Mouse (Mus musculus): ENCODE data around the gene Zfp988. TPM values are rescaled to one million over a fixed set of nuclear protein-coding genes. Genes with fewer than 3 reads are reported as not detected.

Gene Zfp988
- polyA plus RNA-seq (2021; fragmentation: Nextera tagmentation): not detected in 2 replicates
- long read RNA-seq, experiment 1, partial matches to known transcripts: 0 of 1 reads
- long read RNA-seq, experiment 1, other reads (novel, unspliced or antisense): 1 of 1 reads
- long read RNA-seq, experiment 2: 0 reads

GRCm38 (mm10) chr4:147305436-147305835 lies at the start of gene Zfp988:
Gene Zfp988 (plus strand): TSS chr4:147305674.

GRCm38 (mm10) chr4:147361003-147361402 lies 55.5 kb downstream of the Zfp988 start, which contains the start of gene Zfp978:
Gene Zfp978 (plus strand): TSS chr4:147361303.

Other genes with a start within 250 kb of the Zfp988 start
- 1.6 and 1.9 TPM in 2 replicates for gene Zfp991, start 173.6 kb upstream of the Zfp988 start, polyA plus RNA-seq (2021; fragmentation: Nextera tagmentation)
- 0.13 TPM in 1 of 2 replicates, not detected in the other for gene Zfp978, start 55.6 kb downstream of the Zfp988 start, polyA plus RNA-seq (2021; fragmentation: Nextera tagmentation)
- gene Zfp982, start 186.7 kb downstream of the Zfp988 start, polyA plus RNA-seq (2021; fragmentation: Nextera tagmentation): 0.95 and 1.2 TPM in 2 replicates
- gene Gm16503, start 234.5 kb downstream of the Zfp988 start, polyA plus RNA-seq (2021; fragmentation: Nextera tagmentation): not detected in 2 replicates
- not detected in 2 replicates for gene Zfp985, start 247.6 kb downstream of the Zfp988 start, polyA plus RNA-seq (2021; fragmentation: Nextera tagmentation)